Mouse (Mus musculus) monocyte, adult 2 months (primary cell): ENCODE data around the gene Sstr3.

Experiments used
- DNase-seq, 2 experiments: peaks; one replicate each; pipeline ENCODE4 v3.0.0; 2022; ENCODE audit warnings: low spot score in 2 of 2, low read depth in 1 of 2

Gene Sstr3

DNA sequence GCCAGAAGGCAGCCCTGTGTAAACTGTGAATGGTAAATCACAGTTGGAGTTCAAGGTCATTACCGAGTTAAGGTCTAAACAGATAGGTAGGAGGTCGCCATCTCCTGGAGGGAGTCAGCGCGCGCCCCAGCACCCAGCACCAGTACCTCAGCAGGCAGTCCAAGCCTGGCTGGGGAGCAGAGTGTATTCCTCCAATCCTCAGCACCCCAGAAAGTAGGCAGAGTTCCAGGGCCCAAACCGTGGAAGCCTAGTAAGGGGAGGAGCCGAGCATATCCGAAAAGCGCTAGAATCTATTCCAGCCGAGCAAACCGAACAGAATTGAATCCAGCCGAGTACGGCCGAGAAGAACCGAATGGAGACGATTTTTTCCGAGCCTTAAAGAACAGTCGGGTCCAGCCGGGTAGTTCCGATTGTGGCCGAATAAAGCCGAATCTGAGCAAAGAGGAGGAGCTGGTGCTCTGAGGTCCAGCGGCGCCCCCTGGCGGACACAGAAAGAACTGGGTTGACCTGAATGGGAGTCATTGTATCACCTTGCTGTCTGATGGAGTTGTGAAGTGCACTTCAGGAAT lies 12.5 kb downstream of the Sstr3 start:
- peak; percentile 68 to 87 for DNase-seq

DNA sequence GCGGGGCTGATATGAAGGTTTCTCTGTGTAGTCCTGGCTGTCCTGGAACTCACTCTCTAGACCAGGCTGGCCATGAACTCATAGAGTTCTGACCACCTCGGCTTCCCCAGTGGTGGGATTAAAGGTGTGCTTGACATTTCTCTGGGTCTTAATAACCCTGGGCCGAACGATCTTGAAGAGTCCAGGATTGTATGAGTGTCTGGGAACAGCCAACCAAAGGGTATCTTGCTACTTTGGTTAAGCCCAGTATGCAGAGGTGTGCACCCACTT lies 13.1 kb downstream of the Sstr3 start:
- DNase-seq: no peak

DNA sequence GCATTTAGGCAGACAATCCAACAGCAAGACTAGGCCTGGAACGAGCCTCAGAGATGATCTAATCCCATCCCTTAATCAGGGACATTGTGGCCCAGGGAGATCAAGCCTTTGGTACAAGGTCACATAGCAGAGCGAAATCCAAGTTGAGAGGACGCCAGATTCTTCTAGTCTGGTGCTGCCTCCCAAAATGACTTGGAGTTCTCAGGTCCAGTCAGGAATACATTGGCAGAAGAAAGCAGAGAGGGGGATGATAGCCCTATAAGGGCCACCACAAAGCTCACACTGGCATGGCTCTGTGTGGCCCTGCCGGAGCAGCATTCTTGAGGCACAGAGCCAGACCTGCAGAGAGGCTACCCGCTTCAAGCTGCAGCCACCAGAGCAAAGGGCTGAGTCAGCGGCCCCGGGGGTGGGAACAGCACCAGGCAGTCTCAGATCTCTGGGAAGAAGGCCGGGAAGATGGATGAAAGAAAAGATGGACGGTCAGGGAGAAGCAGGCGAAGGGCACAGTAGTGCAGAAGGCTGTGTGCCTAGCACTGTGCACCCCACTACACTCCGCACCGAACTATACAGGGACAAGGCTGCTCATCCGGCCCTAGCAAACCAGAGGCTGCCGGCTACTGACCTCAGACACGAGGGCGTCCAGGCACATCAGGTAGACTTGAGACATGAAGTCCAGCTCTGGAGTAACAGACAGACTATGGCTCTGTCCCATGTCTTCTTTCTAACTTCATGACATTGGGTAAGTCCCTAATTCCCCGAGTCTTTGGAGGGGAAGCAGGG lies 13.6 kb downstream of the Sstr3 start, which contains the start of gene C1qtnf6:
C1qtnf6 (minus strand) TSS at position 746 of the 780 bp plus-strand sequence.
- no peak for DNase-seq

DNA sequence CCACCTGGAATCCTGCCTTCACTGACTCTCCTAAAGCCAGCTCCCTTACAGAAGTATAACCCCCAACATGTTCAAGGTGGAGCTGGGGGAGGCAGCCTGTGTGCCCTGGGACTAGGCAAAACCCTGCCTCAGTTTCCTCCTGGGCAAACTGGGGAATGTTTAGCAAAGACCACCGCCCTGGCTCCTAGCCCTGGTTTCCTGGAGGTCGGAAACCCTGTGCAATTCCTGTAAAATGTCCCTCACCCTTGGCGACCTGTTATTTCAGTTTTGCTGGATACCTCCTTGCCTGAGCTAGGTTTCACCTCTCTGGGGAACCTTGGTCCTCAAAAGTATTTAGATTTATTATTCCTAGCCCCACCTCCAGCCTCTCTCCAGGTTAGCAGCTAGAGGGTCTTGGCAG lies 14.3 kb downstream of the Sstr3 start:
- DNase-seq: no peak

DNA sequence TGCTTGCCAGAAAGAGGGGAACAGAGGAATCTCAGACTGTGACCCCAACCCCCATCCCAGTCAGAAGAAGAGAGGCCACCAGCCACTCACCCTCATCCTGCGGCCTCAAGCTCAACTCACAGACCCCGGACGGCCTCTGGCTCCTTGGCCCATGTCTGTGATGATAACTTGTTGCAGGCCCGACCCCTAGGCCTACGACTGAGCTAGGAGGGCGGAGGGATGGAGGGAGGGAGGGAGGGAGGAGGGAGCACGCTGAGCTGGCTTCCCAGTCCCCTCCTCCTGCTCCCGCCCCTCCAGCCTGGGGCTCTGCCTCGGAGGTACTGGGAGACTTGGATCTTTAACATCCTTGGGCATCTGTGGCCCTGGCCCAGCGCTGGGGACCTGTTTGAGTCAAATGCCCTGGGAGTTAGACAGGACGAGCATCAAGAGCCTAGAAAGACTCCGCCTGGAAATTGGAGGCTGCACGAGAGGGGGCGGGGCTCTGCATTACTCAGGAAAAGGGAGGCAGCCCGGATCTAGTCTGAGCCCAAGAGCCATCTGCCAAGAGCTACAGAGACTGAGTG lies 15.0 kb downstream of the Sstr3 start:
- DNase-seq: no peak

DNA sequence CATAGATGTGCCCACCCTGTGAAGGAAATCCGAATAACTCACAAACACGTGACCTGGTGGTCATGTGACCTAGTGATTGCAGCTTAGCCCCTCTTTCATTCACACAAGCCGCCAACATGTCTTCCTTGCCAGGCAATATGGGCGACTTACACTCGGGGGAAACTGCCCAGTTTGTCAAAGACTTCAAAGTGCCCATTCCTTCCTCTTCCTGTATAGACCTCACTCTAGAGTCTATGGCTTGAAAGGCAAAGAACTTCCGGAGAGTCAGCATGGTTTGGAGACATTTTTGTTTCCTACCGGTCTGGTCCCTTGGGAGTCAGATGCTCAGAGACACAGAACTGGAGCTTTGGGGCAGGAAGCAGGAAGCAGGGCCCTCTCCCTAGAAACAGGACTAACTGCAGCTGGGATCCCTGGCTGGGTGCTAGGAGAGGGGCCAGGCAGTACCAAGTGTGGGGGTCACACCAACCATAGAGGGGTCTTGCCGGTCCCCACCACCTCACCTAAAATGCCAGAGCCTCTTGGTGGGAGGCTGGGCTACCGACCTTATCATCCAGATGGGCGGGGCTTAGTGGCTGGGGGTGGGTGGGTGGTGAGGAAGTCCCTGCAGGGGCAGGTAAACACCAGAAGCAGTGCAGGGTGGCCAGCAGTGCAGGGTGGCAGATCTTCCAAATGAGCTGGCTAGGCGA lies 15.6 kb downstream of the Sstr3 start:
- no peak for DNase-seq

DNA sequence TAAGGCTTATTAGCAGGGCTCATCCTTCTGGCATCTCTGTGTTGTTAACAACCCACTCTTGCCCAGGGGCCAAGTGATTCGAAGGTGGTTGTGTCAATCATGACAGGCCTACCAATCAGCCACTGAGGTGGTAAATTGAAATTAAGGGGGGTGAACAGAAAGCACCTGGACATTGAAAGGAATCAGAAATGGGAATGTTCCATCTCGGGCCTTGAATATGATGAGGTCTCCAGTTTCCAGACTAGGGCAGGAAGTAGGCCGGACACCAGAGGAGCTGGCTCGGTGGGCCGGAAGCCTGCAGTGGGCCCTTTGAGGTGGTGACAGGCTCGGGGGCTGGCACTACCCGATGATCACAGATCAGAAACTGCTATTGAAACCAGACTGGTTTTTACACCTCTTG lies 16.5 kb downstream of the Sstr3 start:
- no peak for DNase-seq

DNA sequence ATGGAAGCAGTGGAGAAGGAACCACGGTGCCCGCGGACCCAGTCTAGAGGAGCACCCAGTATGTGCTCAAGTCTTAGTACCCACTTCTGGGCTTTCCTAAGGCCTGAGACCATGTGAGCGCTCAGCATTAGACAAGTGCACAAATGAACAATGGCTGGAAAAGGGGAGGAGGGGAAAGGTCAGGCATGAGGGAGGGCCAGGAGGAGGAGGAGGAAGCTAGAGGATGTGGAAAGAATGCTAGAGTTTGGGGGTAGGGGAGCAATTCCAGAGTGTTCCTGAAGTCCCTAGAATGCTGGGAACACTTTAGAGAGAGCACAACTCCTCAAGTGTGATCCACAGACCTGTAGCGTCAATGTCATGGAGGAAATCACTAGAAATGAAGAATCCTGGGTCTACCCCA lies 20.3 kb downstream of the Sstr3 start:
- no peak for DNase-seq

DNA sequence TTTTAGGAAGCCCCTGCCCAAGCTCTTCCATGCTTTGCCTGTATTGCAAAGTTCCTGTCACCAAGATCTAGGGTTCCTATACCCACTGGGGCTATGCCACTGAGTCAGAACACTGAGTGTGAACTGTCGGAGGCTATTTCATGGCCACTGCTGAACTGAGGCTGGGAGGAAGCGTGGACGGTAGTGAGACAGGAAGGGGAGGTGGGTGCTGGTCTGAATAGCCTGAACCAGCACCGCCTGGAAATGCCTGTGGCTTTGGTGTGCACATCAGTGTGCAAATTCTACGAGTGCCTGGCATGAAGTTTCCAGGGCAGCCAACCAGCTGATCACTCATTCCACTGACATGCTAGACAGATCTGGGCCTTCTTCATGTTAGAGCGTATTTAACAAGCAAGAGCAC lies 22.6 kb downstream of the Sstr3 start:
- no peak for DNase-seq

DNA sequence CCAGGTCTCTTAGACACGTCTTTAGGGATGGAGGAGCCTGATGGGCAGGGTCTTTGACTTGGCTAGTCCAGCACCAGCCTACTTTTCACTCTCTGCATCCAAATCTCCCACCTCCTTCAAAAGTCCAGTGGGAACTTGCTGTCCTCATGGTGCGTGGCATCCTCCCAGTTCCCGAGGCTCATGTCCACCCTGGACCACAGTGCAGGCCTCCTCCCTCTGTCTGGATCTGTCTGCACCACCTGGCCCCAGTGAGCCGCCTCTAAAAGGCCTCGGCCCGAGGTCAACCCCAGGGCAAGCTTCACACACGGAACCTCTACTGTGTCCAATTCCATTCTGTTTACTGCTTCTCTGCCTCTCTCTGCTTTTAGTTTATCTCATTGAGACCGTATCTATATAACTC lies 23.2 kb downstream of the Sstr3 start:
- no peak for DNase-seq

DNA sequence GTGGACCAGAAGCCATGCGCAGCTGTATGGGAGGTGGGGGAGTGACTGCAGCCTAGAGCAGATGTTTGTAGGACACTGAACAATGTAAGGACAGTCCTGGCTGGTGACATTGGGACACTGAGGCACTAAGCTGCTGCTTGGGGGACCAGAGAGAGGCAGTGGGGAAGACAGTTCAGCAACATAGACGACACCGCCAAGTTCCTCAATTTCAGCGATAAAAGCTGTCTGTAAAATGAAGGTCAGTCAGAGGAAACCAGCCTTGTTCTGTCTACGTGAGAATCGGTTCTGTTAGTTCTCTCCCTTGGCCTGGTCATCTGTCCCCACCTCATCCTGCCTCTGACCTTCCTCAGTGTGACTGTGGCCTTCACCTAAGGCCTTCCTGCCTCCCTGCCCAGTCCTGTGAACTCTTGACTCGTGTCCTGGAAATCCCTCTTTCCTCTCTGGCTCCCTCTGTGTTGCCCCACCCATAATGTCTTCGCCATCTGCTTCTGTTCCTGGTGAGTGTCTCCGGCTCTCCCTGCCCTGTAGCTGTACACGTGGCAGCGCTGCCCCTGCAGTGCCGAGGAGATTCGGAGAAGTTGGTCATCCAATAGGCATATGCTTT lies 24.3 kb downstream of the Sstr3 start:
- DNase-seq: peak in 1 of 2 experiments; percentile 10

DNA sequence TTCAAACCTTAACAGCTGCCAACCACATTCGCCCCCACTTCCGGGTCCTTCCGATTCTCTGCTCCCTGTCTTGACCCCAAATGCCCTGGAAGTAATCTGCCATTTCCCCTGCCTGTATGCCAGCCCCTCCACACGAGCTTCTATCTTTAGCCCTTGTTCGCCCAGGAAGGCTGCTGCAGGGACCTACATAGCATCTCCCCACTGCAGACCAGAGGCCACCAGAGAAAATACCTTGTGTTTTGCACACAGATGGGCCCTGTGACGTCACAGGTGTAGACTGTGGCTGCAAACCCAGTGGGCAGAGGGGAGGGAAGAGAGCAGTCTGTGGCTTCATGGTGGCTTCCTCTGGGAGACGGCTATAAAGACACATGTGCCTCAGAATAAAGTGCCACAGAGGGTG lies 26.3 kb downstream of the Sstr3 start:
- no peak for DNase-seq

DNA sequence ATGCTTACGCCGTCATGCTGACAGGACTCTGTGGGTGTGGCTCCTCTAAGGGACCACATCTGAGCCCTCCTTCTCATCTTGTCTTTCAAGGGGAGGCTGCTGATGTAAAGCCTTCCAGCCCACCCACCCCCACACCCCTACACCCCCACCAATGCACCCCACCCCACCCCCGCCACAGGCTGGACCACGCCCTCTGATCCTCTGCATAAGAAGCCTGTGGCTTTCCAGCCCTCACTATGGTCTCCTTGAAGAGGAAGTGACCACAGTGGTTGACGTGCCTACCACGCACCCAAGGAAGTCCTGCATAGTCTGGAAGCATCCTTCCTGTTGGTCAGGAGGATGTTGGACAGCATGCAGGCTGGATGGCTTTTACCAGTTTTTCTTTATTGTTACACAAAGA lies 28.7 kb downstream of the Sstr3 start:
- peak; percentile 18 to 27 for DNase-seq

DNA sequence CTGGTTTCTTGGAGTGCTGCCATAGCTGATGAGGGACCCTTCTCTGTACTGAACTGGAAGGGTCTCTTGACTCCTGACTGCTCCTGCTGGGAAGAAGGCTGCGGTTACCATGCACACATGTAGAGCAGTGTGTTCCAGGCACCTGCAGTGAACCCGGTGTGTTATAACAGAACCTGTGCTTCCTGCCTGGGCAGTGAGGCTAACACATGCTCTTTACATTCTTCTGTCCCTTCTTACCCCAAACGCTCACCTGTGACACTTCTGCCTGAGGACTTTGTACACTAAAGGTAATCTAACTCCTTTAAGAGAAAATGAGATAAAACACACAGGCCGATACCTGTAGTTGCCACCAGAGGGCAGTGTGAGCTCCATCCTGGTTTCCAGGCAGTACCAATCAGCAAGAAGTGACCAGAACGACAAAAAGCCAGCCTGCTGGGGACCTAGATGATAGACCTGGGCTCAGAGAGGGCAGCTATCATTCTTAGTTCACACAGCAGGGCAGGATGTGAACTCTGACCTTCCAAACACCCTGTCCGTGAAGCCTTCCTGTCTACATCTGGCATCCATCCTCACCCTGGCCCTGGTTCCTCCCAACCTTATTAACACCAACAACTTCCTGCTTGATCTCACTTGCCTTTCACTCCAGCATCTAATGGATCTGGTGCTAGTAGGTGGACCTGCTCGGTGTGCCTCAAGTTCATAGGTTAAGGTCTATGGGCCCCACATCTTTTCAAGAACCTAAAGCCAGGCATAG lies 29.9 kb downstream of the Sstr3 start:
- peak; percentile 34 to 62 for DNase-seq

DNA sequence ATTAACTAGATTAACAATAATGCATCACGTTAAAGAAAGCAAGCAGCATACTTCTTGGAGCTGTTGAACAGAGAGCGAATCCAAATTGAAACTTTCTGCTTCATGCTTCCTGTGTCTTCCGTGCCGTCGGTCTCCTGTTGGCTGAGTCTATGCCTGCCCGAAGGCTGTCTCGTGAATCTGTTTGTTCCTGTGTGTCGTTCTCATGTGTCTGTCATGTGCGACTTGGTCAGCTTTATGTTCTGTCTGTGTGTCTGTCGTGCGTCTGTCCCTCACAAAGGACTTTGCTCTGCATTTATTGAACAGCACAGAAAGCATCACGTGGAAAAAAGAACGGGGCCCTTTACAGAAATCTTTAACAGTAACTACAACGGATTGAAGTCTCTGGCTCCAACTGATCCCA lies 31.5 kb downstream of the Sstr3 start:
- no peak for DNase-seq

DNA sequence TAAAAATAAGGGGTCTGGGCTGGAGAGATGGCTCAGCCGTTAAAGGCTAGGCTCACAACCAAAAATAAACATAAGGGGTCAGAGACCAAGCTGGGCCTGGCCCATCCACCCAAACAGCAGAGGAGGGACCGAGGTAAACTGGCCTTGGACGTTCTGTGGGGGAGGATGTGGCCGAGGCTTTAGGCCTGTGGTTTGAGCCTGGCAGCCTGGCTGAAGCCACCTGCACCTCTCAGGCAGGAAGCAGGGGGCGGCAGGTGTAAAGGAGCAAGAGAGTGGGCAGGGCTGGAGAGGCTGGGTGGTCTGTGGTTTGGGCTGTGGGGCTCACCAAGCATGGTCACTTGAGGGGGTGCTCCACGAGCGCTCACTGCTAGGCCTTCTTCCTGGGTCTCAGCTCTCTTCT lies 32.5 kb downstream of the Sstr3 start:
- no peak for DNase-seq

DNA sequence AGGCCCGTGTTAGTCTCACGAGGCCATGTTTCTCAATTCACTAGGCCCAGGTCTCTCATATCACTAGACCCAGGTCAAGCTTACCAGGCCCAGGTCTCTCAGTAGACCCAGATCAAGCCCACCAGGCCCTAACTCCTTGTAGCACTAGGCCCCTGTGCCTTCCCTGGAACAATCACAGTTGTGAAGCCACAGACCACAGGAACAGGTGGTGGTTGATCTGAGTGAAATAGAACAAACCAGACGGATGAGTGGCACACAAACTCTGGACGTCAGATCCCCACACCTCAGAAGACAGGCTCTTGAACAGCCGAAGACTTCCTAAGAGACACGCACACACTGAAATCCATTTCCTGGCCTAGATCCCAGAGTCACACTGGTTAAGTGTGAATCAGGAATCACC lies 33.7 kb downstream of the Sstr3 start:
- no peak for DNase-seq

DNA sequence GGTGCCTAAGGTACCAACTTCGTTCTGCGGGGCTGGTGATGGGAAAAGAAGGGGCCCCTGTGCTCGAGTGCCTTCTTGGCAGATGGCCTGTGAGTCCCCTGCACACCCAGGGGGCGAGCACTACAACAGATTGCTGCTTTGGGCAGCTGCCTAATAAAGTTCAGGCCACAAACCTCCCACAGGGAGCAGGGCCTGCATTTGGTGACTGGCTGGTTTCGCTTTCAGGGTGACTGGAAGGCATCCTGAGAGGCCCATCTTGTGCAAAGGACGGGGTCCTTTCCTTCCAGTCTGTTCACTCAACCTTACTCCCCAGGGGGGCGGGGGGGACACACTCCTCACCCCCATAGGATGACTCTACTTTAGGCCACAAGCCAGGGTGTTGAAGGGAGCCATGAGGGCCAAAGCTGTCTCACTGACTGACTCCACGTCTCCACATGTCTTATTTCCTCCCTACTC lies 34.3 kb downstream of the Sstr3 start:
- no peak for DNase-seq

DNA sequence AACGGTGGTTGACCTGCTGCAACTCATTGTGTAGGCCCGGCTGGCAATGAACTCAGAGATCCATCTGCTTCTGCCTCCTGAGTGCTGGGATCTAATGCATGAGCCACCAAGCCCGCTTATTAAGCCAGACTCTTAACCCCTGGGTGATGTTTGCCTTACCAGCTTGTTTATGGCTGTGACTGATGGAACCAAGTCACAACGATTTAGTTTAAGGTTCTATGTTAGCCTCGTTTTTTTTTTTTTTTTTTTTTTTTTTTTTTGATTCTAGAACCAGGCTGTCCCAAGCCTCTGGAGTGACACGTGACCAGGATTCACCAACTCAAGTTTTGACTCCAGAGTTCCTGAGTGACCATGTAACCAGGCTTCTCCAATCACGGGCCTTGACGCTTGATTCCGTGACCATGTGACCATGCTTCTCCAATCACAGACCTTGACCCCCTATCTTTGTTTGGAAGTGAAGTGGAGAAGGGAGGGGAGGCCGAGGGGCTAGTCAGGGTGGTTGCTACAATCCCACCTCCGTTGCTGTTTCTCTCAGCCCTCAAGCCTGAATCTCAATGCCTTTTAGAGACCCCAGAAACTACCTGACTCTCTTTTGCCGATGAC lies 35.1 kb downstream of the Sstr3 start:
- no peak for DNase-seq

DNA sequence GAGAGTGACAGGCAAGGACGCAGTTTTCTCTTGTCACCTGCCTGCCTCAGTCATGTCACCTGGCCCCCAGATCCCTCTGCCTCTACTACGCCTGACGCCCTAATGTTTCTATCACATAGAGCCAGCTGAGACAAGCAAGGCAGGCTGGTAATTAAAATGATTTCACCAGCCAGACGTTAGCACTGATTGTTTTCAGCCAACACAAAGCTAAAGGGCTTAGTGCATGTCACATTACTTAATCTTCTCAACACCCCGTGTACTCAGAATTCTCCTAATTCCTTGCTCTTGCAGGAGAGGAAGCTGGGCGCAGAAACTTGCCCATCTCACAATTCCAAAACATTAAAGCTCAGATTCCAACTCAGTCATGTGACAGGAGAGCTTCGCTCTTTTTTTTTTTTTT lies 36.0 kb downstream of the Sstr3 start:
- no peak for DNase-seq

DNA sequence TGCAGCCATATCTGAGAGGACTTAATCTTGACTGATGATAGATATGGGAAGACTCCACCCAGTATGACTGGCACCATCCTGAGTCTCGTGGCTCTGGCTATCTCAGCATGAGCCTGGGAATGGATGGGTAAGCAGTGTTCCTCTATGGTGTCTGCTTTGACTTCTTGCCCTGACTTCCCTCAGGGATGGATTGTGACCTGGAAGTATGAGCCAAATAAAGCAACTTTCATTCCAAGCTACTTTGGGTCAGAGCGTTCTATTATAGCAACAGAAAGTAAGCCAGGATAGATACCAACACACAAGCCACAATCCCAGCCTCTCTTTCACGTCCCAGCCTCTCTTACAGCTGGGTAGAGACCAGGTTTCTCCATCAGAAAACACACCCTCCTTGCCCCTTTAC lies 38.9 kb downstream of the Sstr3 start:
- DNase-seq: no peak
